Comparison of ENCODE assay signal across 16 mouse cellular contexts in the genomic region with DNA sequence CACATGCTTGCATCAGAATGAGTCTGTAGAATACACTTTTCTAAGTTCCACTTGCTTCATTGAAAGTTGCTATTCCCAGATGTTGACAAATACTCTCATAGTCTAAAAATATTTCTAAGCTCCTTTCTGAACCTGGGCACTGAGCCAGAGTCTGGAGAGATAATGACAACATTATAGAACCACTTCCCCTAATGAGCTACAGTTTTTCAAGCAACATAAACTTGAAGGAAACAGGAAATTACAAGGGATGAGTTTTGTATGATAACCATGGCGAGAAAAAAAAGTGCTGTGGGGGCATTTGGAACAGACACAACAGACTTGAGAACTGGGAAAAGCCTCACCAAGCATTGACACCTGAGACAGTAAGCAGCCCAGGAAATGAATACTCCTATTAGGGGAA.
DNase-seq lines count a peak whose midpoint lies in the region; ATAC-seq and TF ChIP-seq lines count a peak whose summit lies in the region.
"Had no signal": no experiment of that assay in that cellular context is flagged by ENCODE, and none has a peak within 500 bp of the region (broad histone marks: within the 10 kb centered on the region; RNA-seq: fewer than 3 reads in every experiment).

No protein-coding gene starts in this region.

- no peak overlapping the region for H3K9ac ChIP-seq in kidney, embryonic 14.5 days (ENCODE audit: low read depth, low read length)
- H3K9ac ChIP-seq: hindbrain, embryonic 12.5 days; limb, embryonic 12.5 days; midbrain, embryonic 13.5 days had no signal

- no peak overlapping the region for H3K27ac ChIP-seq in kidney, adult 2 months (ENCODE audit: insufficient read depth, low read depth, low read length)
- no peak overlapping the region for H3K27ac ChIP-seq in kidney, embryonic 14.5 days (ENCODE audit: low read depth, low read length)
- no peak overlapping the region for H3K27ac ChIP-seq in thymus, adult 2 months (ENCODE audit: control insufficient read depth, insufficient read depth, low read length)
- H3K27ac ChIP-seq: hindbrain, embryonic 12.5 days; limb, embryonic 12.5 days; midbrain, embryonic 13.5 days had no signal

- H3K27me3 ChIP-seq in kidney, adult 2 months (replicated peaks; ENCODE audit: control insufficient read depth, insufficient read depth, low read length), result no peaks in the 10 kb centered on the region
- no peaks in the 10 kb centered on the region for H3K27me3 ChIP-seq in kidney, embryonic 14.5 days (ENCODE audit: control insufficient read depth, insufficient read depth, low read length)
- H3K27me3 ChIP-seq in thymus, adult 2 months (ENCODE audit: control insufficient read depth, insufficient read depth, low read length), result no peaks in the 10 kb centered on the region
- H3K27me3 ChIP-seq: hindbrain, embryonic 12.5 days; limb, embryonic 12.5 days; midbrain, embryonic 13.5 days had no signal

- no peak for ATAC-seq in kidney, embryonic 14.5 days (ENCODE audit: low FRiP score, low TSS enrichment)
- ATAC-seq: midbrain, embryonic 13.5 days had no signal

- H3K4me1 ChIP-seq in kidney, adult 2 months (ENCODE audit: control insufficient read depth, insufficient read depth, low read length), result no peaks in the 10 kb centered on the region
- no peaks in the 10 kb centered on the region for H3K4me1 ChIP-seq in kidney, embryonic 14.5 days (ENCODE audit: control insufficient read depth, insufficient read depth, low read length)
- H3K4me1 ChIP-seq in thymus, adult 2 months (replicated peaks; ENCODE audit: control insufficient read depth, insufficient read depth, low read length), result no peaks in the 10 kb centered on the region
- H3K4me1 ChIP-seq: hindbrain, embryonic 12.5 days; limb, embryonic 12.5 days; midbrain, embryonic 13.5 days had no signal

- DNase-seq in adrenal gland, adult 2 months, result peak; percentile 5
- no peak for DNase-seq in adrenal gland, adult (ENCODE audit: inconsistent age in 2 of 2, low spot score in 1 of 2)
- DNase-seq in kidney, adult 2 months, result peak; percentile 16
- DNase-seq in right cerebral cortex, postnatal 14 days, result peak; percentile 13
- DNase-seq in right cerebral cortex, adult 18-20 months, result no peak
- no peak for DNase-seq in thymus, adult 2 months
- no peak for DNase-seq in yolk sac, embryonic 10.5 days (ENCODE audit: low spot score)
- DNase-seq: adrenal gland, adult 8-10 months; cerebellum, postnatal 10 days; gastrocnemius, postnatal 25 days; thymus, adult 18-20 months had no signal

- 50% methylated on average over 1 of the region's 1 CpGs for WGBS in kidney, adult 2 months
- 67% methylated on average over 1 of the region's 1 CpGs for WGBS in kidney, embryonic 14.5 days
- WGBS in thymus, adult 2 months, result 18% methylated on average over 1 of the region's 1 CpGs

- no peak overlapping the region for H3K4me2 ChIP-seq in kidney, embryonic 14.5 days (replicated peaks; ENCODE audit: low read depth, low read length)
- H3K4me2 ChIP-seq: hindbrain, embryonic 12.5 days; limb, embryonic 12.5 days; midbrain, embryonic 13.5 days had no signal

- H3K4me3 ChIP-seq in kidney, adult 2 months (ENCODE audit: insufficient read depth, low read depth, low read length), result no peak overlapping the region
- no peak overlapping the region for H3K4me3 ChIP-seq in kidney, embryonic 14.5 days (ENCODE audit: low read length)
- H3K4me3 ChIP-seq in thymus, adult 2 months (ENCODE audit: control insufficient read depth, insufficient read depth, low read length), result no peak overlapping the region
- H3K4me3 ChIP-seq: hindbrain, embryonic 12.5 days; limb, embryonic 12.5 days; midbrain, embryonic 13.5 days had no signal

- H3K36me3 ChIP-seq in kidney, adult 2 months (ENCODE audit: control insufficient read depth, insufficient read depth, low read length), result no peaks in the 10 kb centered on the region
- no peaks in the 10 kb centered on the region for H3K36me3 ChIP-seq in kidney, embryonic 14.5 days (ENCODE audit: control insufficient read depth, insufficient read depth, low read length)
- no peaks in the 10 kb centered on the region for H3K36me3 ChIP-seq in thymus, adult 2 months (ENCODE audit: control insufficient read depth, insufficient read depth, low read length)
- H3K36me3 ChIP-seq: G1E; hindbrain, embryonic 12.5 days; limb, embryonic 12.5 days; midbrain, embryonic 13.5 days had no signal

- no peak for TF ChIP-seq CTCF in kidney, adult 2 months (conservative IDR thresholded peaks at IDR 0.05; ENCODE audit: insufficient read depth, insufficient read length, low read depth, low read length)
- TF ChIP-seq CTCF in thymus, adult 2 months (IDR thresholded peaks at IDR 0.05; ENCODE audit: borderline replicate concordance, control insufficient read depth, extremely low read depth, insufficient read depth, low read length, poor library complexity), result no peak

- no peaks in the 10 kb centered on the region for H3K9me3 ChIP-seq in kidney, embryonic 14.5 days (ENCODE audit: control insufficient read depth, low read length)
- H3K9me3 ChIP-seq: hindbrain, embryonic 12.5 days; limb, embryonic 12.5 days; midbrain, embryonic 13.5 days had no signal

- no peak for TF ChIP-seq POLR2A in kidney, adult 2 months (IDR thresholded peaks at IDR 0.05; ENCODE audit: low read depth, low read length)
- no peak for TF ChIP-seq POLR2A in thymus, adult 2 months (IDR thresholded peaks at IDR 0.05; ENCODE audit: control insufficient read depth, extremely low read depth, insufficient read depth, low read length, poor library complexity)

Comparison
In these comparisons a context has a peak if more than half of its experiments do, and no peak if none do; other contexts are left out.
1. DNase-seq: peak in adrenal gland, adult 2 months (single experiment), kidney, adult 2 months (single experiment) and right cerebral cortex, postnatal 14 days (single experiment); none in adrenal gland, adult (0 of 2), right cerebral cortex, adult 18-20 months (single experiment), thymus, adult 2 months (single experiment) and yolk sac, embryonic 10.5 days (single experiment).